Mouse (Mus musculus): ENCODE measurements around the gene Fis1. TPM values are rescaled to one million over a fixed set of nuclear protein-coding genes. Genes with fewer than 3 reads are reported as not detected.

Gene Fis1
- total and polyA plus RNA-seq, 3 experiments: 142 to 207 (median 152) TPM

DNA sequence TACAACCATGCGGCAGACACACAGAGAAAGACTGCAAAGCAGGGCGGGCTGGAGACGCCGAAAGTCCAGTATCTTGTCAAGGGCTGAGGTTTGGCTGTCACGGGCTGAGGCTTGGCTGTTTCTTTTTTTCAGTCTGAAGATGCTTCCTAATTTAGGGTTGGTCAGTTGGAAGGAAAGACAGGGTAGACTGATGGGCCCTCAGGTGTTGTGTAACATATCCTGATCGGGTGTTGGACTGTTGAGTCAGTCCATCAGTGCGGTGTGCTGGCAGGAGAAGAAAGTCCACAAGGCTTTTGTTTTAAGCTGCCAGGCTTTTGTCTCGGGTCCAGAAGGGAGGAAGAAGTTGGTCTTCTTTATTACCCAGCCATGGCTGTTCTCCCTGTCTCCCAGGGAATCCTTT is 20.6 kb downstream of the Fis1 start:
- no peaks in the 10 kb centered on the region for H3K4me1 ChIP-seq (ENCODE audit: control insufficient read depth in 1 of 2, insufficient read depth in 2 of 2)
- no peak overlapping the region for H3K27ac ChIP-seq (ENCODE audit: insufficient read depth, low read depth)
- H3K9ac ChIP-seq (ENCODE audit: insufficient read depth, low read depth): no peak overlapping the region
- H3K79me2 ChIP-seq (replicated peaks; ENCODE audit: control insufficient read depth, extremely low read depth, insufficient read depth, poor library complexity, severe bottlenecking): no peaks in the 10 kb centered on the region
- no peak overlapping the region for H3K4me2 ChIP-seq (ENCODE audit: insufficient read depth, low read depth, poor library complexity, severe bottlenecking)
- H3K4me3 ChIP-seq (replicated peaks in 1 of 3; ENCODE audit: low read depth in 2 of 3, low read length in 2 of 3, poor library complexity in 1 of 3): no peak overlapping the region
- dilution Hi-C loops (cut with MboI; ENCODE audit: extremely low pct_ligation_motif_present, extremely low pct_unique_long_range_greater_than_20kb, low sequenced_read_pairs): no loop called here
- H3K36me3 ChIP-seq (replicated peaks in 1 of 2; ENCODE audit: control insufficient read depth in 1 of 2, insufficient read depth in 1 of 2, low read length in 1 of 2): peaks cover 1 to 19% of the 10 kb centered on the region in 2 experiments
- no peaks in the 10 kb centered on the region for H3K9me3 ChIP-seq (replicated peaks; ENCODE audit: low read length)
- no peak for TF ChIP-seq CHD1 (IDR thresholded peaks at IDR 0.05; ENCODE audit: low read depth, low read length)
- TF ChIP-seq HCFC1 (IDR thresholded peaks at IDR 0.05; ENCODE audit: low read depth, low read length): no peak
- TF ChIP-seq ELF1 (IDR thresholded peaks at IDR 0.05; ENCODE audit: low read depth, low read length): no peak
- TF ChIP-seq ZMIZ1 (IDR thresholded peaks at IDR 0.05; ENCODE audit: low read depth, low read length): no peak
- TF ChIP-seq TBP (conservative IDR thresholded peaks at IDR 0.05; ENCODE audit: low read depth, low read length): no peak
- TF ChIP-seq KAT2A (IDR thresholded peaks at IDR 0.05; ENCODE audit: insufficient replicate concordance, low read length): no peak
- TF ChIP-seq MEF2A (IDR thresholded peaks at IDR 0.05; ENCODE audit: borderline replicate concordance, low read depth, low read length): no peak
- no peak for TF ChIP-seq BHLHE40 (IDR thresholded peaks at IDR 0.05; ENCODE audit: low read depth, low read length)
- TF ChIP-seq JUND (conservative IDR thresholded peaks at IDR 0.05; ENCODE audit: low read depth, low read length): no peak
- TF ChIP-seq CHD2 (IDR thresholded peaks at IDR 0.05; ENCODE audit: low read length): no peak
- TF ChIP-seq MAFK (IDR thresholded peaks at IDR 0.05; ENCODE audit: insufficient replicate concordance, low read length): no peak
- no peak for TF ChIP-seq MYC (IDR thresholded peaks at IDR 0.05; ENCODE audit: low read depth, low read length)
- TF ChIP-seq NRF1 (IDR thresholded peaks at IDR 0.05; ENCODE audit: low read depth, low read length): no peak
- H3K27me3 ChIP-seq (replicated peaks): no peaks in the 10 kb centered on the region
- in situ Hi-C loops (cut with MboI; ENCODE audit: low pct_ligation_motif_present, low pct_unique_long_range_greater_than_20kb, low sequenced_read_pairs): no loop called here
- DNase-seq (ENCODE audit: extremely low read depth): no peak

DNA sequence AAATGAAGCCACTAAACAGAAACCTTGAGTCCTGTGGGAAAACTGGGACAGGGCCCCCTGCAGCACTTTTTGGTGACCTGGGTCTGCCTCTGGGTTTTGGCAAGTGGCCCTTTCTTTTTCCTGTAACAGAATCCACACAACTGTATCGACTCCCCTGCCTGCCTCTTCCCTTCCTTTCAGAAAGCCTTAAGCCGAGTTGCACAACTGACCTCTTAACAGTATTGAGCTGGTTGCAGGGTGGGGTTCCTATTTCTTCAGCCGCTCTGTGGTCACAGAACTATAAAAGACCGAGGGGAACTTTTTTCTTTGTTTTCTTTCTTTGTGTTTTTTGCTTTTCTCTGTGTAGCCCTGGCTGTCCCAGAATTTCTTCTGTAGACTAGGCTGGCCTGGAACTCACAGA is 24.7 kb downstream of the Fis1 start:
- dilution Hi-C loops (cut with MboI; ENCODE audit: extremely low pct_ligation_motif_present, extremely low pct_unique_long_range_greater_than_20kb, low sequenced_read_pairs): no loop called here

DNA sequence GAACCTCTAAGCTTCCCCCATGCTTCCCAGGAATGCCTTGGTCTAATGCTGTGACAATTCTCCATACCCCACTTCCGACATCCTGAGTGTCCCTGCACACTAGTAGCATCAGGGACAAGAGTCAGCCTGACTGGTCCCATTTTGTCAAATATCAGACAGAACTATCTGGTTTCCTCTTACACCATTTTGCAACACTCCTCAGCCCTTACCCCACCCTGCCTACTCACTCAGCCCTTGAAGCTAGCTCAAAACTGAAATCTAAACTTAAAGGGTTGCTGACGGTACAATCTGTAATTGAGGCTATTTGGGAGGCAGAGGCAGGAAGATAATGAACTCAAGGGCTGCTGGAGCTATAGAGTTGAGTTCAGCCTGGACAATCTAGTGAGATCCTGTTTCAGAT is 26.7 kb downstream of the Fis1 start:
- DNase-seq (ENCODE audit: extremely low read depth): no peak
- H3K9me3 ChIP-seq (replicated peaks; ENCODE audit: low read length): no peaks in the 10 kb centered on the region
- dilution Hi-C loops (cut with MboI; ENCODE audit: extremely low pct_ligation_motif_present, extremely low pct_unique_long_range_greater_than_20kb, low sequenced_read_pairs) (no loop called here), in situ Hi-C loops (cut with MboI; ENCODE audit: low pct_ligation_motif_present, low pct_unique_long_range_greater_than_20kb, low sequenced_read_pairs) (no loop called here)
- no peak overlapping the region for H3K4me2 ChIP-seq (ENCODE audit: insufficient read depth, low read depth, poor library complexity, severe bottlenecking)
- H3K9ac ChIP-seq (ENCODE audit: insufficient read depth, low read depth): no peak overlapping the region
- no peak overlapping the region for H3K4me3 ChIP-seq (replicated peaks in 1 of 3; ENCODE audit: low read depth in 2 of 3, low read length in 2 of 3, poor library complexity in 1 of 3)
- H3K27ac ChIP-seq (ENCODE audit: insufficient read depth, low read depth): no peak overlapping the region
- no peaks in the 10 kb centered on the region for H3K4me1 ChIP-seq (ENCODE audit: control insufficient read depth in 1 of 2, insufficient read depth in 2 of 2)
- H3K27me3 ChIP-seq (replicated peaks): no peaks in the 10 kb centered on the region
- H3K79me2 ChIP-seq (replicated peaks; ENCODE audit: control insufficient read depth, extremely low read depth, insufficient read depth, poor library complexity, severe bottlenecking): no peaks in the 10 kb centered on the region
- TF ChIP-seq RAD21 (IDR thresholded peaks at IDR 0.05; ENCODE audit: low read depth, low read length) (no peak), GABPA (IDR thresholded peaks at IDR 0.05; ENCODE audit: insufficient replicate concordance, low read depth, low read length) (no peak), MAZ (IDR thresholded peaks at IDR 0.05; ENCODE audit: low read depth, low read length) (no peak), NRF1 (IDR thresholded peaks at IDR 0.05; ENCODE audit: low read depth, low read length) (no peak), POLR2A (IDR thresholded peaks at IDR 0.05; ENCODE audit: low read depth, low read length) (no peak), HCFC1 (IDR thresholded peaks at IDR 0.05; ENCODE audit: low read depth, low read length) (no peak), SIN3A (IDR thresholded peaks at IDR 0.05; ENCODE audit: low read length) (no peak), TBP (conservative IDR thresholded peaks at IDR 0.05; ENCODE audit: low read depth, low read length) (no peak), BHLHE40 (IDR thresholded peaks at IDR 0.05; ENCODE audit: low read depth, low read length) (no peak), JUND (conservative IDR thresholded peaks at IDR 0.05; ENCODE audit: low read depth, low read length) (no peak), EP300 (IDR thresholded peaks at IDR 0.05; ENCODE audit: low read length) (no peak), ZKSCAN1 (IDR thresholded peaks at IDR 0.05; ENCODE audit: borderline replicate concordance, low read depth, low read length) (no peak), ZMIZ1 (IDR thresholded peaks at IDR 0.05; ENCODE audit: low read depth, low read length) (no peak), KAT2A (IDR thresholded peaks at IDR 0.05; ENCODE audit: insufficient replicate concordance, low read length) (no peak), NELFE (IDR thresholded peaks at IDR 0.05; ENCODE audit: low read depth, low read length) (no peak), CHD2 (IDR thresholded peaks at IDR 0.05; ENCODE audit: low read length) (no peak), ZNF384 (IDR thresholded peaks at IDR 0.05; ENCODE audit: low read depth, low read length) (no peak), PAX5 (IDR thresholded peaks at IDR 0.05; ENCODE audit: low read length) (no peak), TCF12 (IDR thresholded peaks at IDR 0.05; ENCODE audit: low read depth, low read length) (no peak)
- peaks cover 31 to 64% of the 10 kb centered on the region in 2 experiments for H3K36me3 ChIP-seq (replicated peaks in 1 of 2; ENCODE audit: control insufficient read depth in 1 of 2, insufficient read depth in 1 of 2, low read length in 1 of 2)

More for the DNA sequence above, 24.7 kb downstream of the Fis1 start:
- no peak for DNase-seq (ENCODE audit: extremely low read depth)
- TF ChIP-seq POLR2A (IDR thresholded peaks at IDR 0.05; ENCODE audit: low read depth, low read length) (no peak), RCOR1 (conservative IDR thresholded peaks at IDR 0.05; ENCODE audit: low read depth, low read length) (no peak), JUND (conservative IDR thresholded peaks at IDR 0.05; ENCODE audit: low read depth, low read length) (no peak)
- Histone ChIP-seq H3K4me3 (replicated peaks in 1 of 3; ENCODE audit: low read depth in 2 of 3, low read length in 2 of 3, poor library complexity in 1 of 3) (no peak overlapping the region), H3K9me3 (replicated peaks; ENCODE audit: low read length) (no peaks in the 10 kb centered on the region), H3K4me2 (ENCODE audit: insufficient read depth, low read depth, poor library complexity, severe bottlenecking) (no peak overlapping the region), H3K4me1 (ENCODE audit: control insufficient read depth in 1 of 2, insufficient read depth in 2 of 2) (no peaks in the 10 kb centered on the region), H3K27me3 (replicated peaks) (no peaks in the 10 kb centered on the region), H3K79me2 (replicated peaks; ENCODE audit: control insufficient read depth, extremely low read depth, insufficient read depth, poor library complexity, severe bottlenecking) (no peaks in the 10 kb centered on the region), H3K9ac (ENCODE audit: insufficient read depth, low read depth) (no peak overlapping the region), H3K27ac (ENCODE audit: insufficient read depth, low read depth) (no peak overlapping the region), H3K36me3 (replicated peaks in 1 of 2; ENCODE audit: control insufficient read depth in 1 of 2, insufficient read depth in 1 of 2, low read length in 1 of 2) (peaks cover 19 to 46% of the 10 kb centered on the region in 2 experiments)
- in situ Hi-C loops (cut with MboI; ENCODE audit: low pct_ligation_motif_present, low pct_unique_long_range_greater_than_20kb, low sequenced_read_pairs): no loop called here
